Mouse (Mus musculus) hindbrain, postnatal 0 days (tissue): ENCODE measurements around the gene Mta3. TPM values are rescaled to one million over a fixed set of nuclear protein-coding genes. Genes with fewer than 3 reads are reported as not detected.

Experiments
- ATAC-seq: fragments of 200-750 bp; cut with Nextera tagmentation; 2 replicates; pipeline ENCODE4 v1.8.0; 2017; ENCODE audit warnings: mild to moderate bottlenecking, moderate TSS enrichment, moderate library complexity
- DNase-seq: peaks from one replicate; pipeline ENCODE4 v3.0.0-alpha.2; 2015; ENCODE audit warnings: low spot score
- H3K27ac ChIP-seq: fragments of 300-500 bp; sonication (generic); 2 replicates; pipeline ENCODE4 v1.5.1; 2014; ENCODE audit warnings: mild to moderate bottlenecking
- H3K27me3 ChIP-seq: fragments of 300-500 bp; sonication (generic); 2 replicates; pipeline ENCODE4 v1.6.1; 2014; ENCODE audit warnings: low read length, mixed read lengths; ENCODE audit not compliant: insufficient read depth
- H3K36me3 ChIP-seq: fragments of 300-500 bp; sonication (generic); 2 replicates; pipeline ENCODE4 v1.6.1; 2014; ENCODE audit warnings: low read length, mixed read lengths; ENCODE audit not compliant: insufficient read depth
- H3K4me1 ChIP-seq: fragments of 300-500 bp; sonication (generic); 2 replicates; pipeline ENCODE4 v1.6.1; 2014; ENCODE audit warnings: antibody characterized with exemption, low read length, mixed read lengths; ENCODE audit not compliant: insufficient read depth
- H3K4me2 ChIP-seq: fragments of 300-500 bp; sonication (generic); 2 replicates; pipeline ENCODE4 v1.6.1; 2014; ENCODE audit warnings: low read depth, mild to moderate bottlenecking, low read length, moderate library complexity, mixed read lengths
- H3K4me3 ChIP-seq: fragments of 300-500 bp; sonication (generic); 2 replicates; pipeline ENCODE4 v1.5.1; 2014; ENCODE audit warnings: low read length
- H3K9ac ChIP-seq: fragments of 300-500 bp; sonication (generic); replicated peaks from 2 replicates; pipeline ENCODE4 v1.6.1; 2014; ENCODE audit warnings: mild to moderate bottlenecking, low read length, moderate library complexity, mixed read lengths
- H3K9me3 ChIP-seq: fragments of 300-500 bp; sonication (generic); 2 replicates; pipeline ENCODE4 v1.6.1; 2016; ENCODE audit warnings: low read length, mixed read lengths
- CTCF ChIP-seq: IDR thresholded peaks from 2 replicates; pipeline ENCODE4 v1.5.1; 2016; ENCODE audit warnings: antibody characterized with exemption, control low read depth, low read depth
- WGBS: fragments of 180-500 bp; shearing (Covaris S2); extraction: QIAGEN DNeasy Blood & Tissue Kit; methylation state at CpG from one replicate; pipeline ENCODE4 v1.1.7; 2014; 5-methylcytosine and 5-hydroxymethylcytosine counted together
- polyA plus RNA-seq: library from polyadenylated mRNA; unstranded; fragments of >200 nt; fragmentation: Nextera tagmentation; extraction: Ambion mirVana; gene quantifications from 2 replicates; pipeline ENCODE4 v1.2.1, GENCODE M21; 2015
- total RNA-seq: library from RNA; depleted of rRNA; stranded (reverse); fragments of >200 nt; gene quantifications from 2 replicates; pipeline ENCODE4 v1.2.3, GENCODE M21; 2014

The Mta3 gene
- total and polyA plus RNA-seq, 2 experiments from 2014 or later: 31.7 to 36.8 TPM

GRCm38 (mm10) chr17:83841011-83841410 lies 135.0 kb downstream of the Mta3 start:
- no peak overlapping the region for H3K4me3 ChIP-seq
- H3K27me3 ChIP-seq: no peaks in the 10 kb centered on the region
- no peak overlapping the region for H3K27ac ChIP-seq
- no peaks in the 10 kb centered on the region for H3K36me3 ChIP-seq
- no peaks in the 10 kb centered on the region for H3K4me1 ChIP-seq
- H3K9ac ChIP-seq: no peak overlapping the region
- DNase-seq: no peak
- WGBS: 83% methylated on average over 5 of the region's 5 CpGs
- no peak for ATAC-seq
- no peaks in the 10 kb centered on the region for H3K9me3 ChIP-seq
- TF ChIP-seq CTCF: no peak
- no peak overlapping the region for H3K4me2 ChIP-seq

GRCm38 (mm10) chr17:83843780-83844179 lies 137.8 kb downstream of the Mta3 start:
- no peak overlapping the region for H3K4me2 ChIP-seq
- H3K9me3 ChIP-seq: no peaks in the 10 kb centered on the region
- TF ChIP-seq CTCF: no peak
- no peak overlapping the region for H3K27ac ChIP-seq
- no peak for ATAC-seq
- H3K4me3 ChIP-seq: no peak overlapping the region
- no peak for DNase-seq
- 61% methylated on average over 7 of the region's 7 CpGs for WGBS
- H3K36me3 ChIP-seq: no peaks in the 10 kb centered on the region
- no peaks in the 10 kb centered on the region for H3K27me3 ChIP-seq
- no peak overlapping the region for H3K9ac ChIP-seq
- no peaks in the 10 kb centered on the region for H3K4me1 ChIP-seq

GRCm38 (mm10) chr17:83845538-83845937 lies 139.6 kb downstream of the Mta3 start:
- H3K27ac ChIP-seq: no peak overlapping the region
- no peaks in the 10 kb centered on the region for H3K9me3 ChIP-seq
- H3K27me3 ChIP-seq: no peaks in the 10 kb centered on the region
- H3K36me3 ChIP-seq: no peaks in the 10 kb centered on the region
- no peak for TF ChIP-seq CTCF
- no peak overlapping the region for H3K4me2 ChIP-seq
- no peak overlapping the region for H3K9ac ChIP-seq
- no peak for ATAC-seq
- DNase-seq: no peak
- WGBS: 87% methylated on average over 8 of the region's 8 CpGs
- H3K4me1 ChIP-seq: no peaks in the 10 kb centered on the region
- no peak overlapping the region for H3K4me3 ChIP-seq

- 82% methylated on average over 21 of the region's 21 CpGs for WGBS
- H3K4me2 ChIP-seq: no peak overlapping the region
- H3K27ac ChIP-seq: no peak overlapping the region
- no peaks in the 10 kb centered on the region for H3K4me1 ChIP-seq
- H3K9ac ChIP-seq: no peak overlapping the region
- ATAC-seq: no peak
- no peak overlapping the region for H3K4me3 ChIP-seq
- H3K27me3 ChIP-seq: no peaks in the 10 kb centered on the region
- no peak for DNase-seq
- no peak for TF ChIP-seq CTCF
- no peaks in the 10 kb centered on the region for H3K9me3 ChIP-seq
- H3K36me3 ChIP-seq: no peaks in the 10 kb centered on the region
Observed at GRCm38 (mm10) chr17:83846301-83847021, 140.5 kb downstream of the Mta3 start.

- no peak for TF ChIP-seq CTCF
- Histone ChIP-seq H3K4me1 (no peaks in the 10 kb centered on the region), H3K27me3 (no peaks in the 10 kb centered on the region), H3K36me3 (no peaks in the 10 kb centered on the region), H3K4me2 (no peak overlapping the region), H3K9ac (no peak overlapping the region), H3K9me3 (no peaks in the 10 kb centered on the region), H3K4me3 (no peak overlapping the region), H3K27ac (no peak overlapping the region)
- ATAC-seq (no peak), DNase-seq (no peak)
- 92% methylated on average over 6 of the region's 6 CpGs for WGBS
Observed at GRCm38 (mm10) chr17:83847100-83847499, 141.1 kb downstream of the Mta3 start.

- TF ChIP-seq CTCF: no peak
- Histone ChIP-seq H3K4me2 (no peak within 1 kb of the TSS), H3K9ac (no peak within 1 kb of the TSS), H3K4me3 (no peak within 1 kb of the TSS), H3K27me3 (no peaks in the 10 kb centered on the region), H3K9me3 (no peaks in the 10 kb centered on the region), H3K36me3 (no peaks in the 10 kb centered on the region), H3K27ac (0 out of 2 replicates have a peak within 1 kb of the TSS, but pooled peaks have one; percentile 9), H3K4me1 (no peaks in the 10 kb centered on the region)
- 74% methylated on average over 3 of the region's 3 CpGs for WGBS
- ATAC-seq (no peak), DNase-seq (no peak)
Observed at GRCm38 (mm10) chr17:83847815-83848214, 141.9 kb downstream of the Mta3 start, which contains the start of gene Haao. Gene Haao, minus strand, starts transcription at chr17:83847963.

- no peaks in the 10 kb centered on the region for H3K36me3 ChIP-seq
- no peaks in the 10 kb centered on the region for H3K4me1 ChIP-seq
- no peak for TF ChIP-seq CTCF
- H3K9me3 ChIP-seq: no peaks in the 10 kb centered on the region
- WGBS: 70% methylated on average over 4 of the region's 4 CpGs
- H3K27me3 ChIP-seq: no peaks in the 10 kb centered on the region
- H3K4me3 ChIP-seq: no peak overlapping the region
- DNase-seq (no peak), ATAC-seq (no peak)
- H3K27ac ChIP-seq: no peak overlapping the region
- H3K9ac ChIP-seq: no peak overlapping the region
- H3K4me2 ChIP-seq: no peak overlapping the region
Observed at GRCm38 (mm10) chr17:83848482-83848881, 142.5 kb downstream of the Mta3 start.
